Mouse (Mus musculus) spleen, postnatal 14 days (tissue): ENCODE measurements around the gene Hbp1.

Experiments used
- DNase-seq, 2 experiments: peaks; one replicate each; pipeline ENCODE4 v3.0.0; 2021 to 2022; ENCODE audit warnings: low spot score in 2 of 2

Gene Hbp1

DNA sequence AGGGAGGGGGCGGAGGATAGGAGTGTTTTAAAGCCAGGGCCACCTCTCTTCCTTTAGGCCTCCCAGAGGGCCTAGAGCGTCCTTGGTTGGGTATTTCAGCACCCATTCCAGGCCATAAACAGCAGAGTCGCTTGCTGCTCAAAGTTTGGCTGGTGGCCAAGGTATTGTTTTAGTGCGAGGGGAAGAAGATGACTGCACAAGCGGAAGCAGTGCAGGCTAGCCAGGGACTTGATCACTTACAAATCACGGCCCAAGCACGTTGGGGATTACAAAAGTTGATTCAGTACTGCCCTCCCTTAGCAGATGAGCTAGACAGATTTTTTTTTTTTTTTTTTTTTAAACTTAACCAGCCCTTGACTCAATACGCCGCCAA lies 310 bp upstream of the Hbp1 start:
- DNase-seq = no peak

DNA sequence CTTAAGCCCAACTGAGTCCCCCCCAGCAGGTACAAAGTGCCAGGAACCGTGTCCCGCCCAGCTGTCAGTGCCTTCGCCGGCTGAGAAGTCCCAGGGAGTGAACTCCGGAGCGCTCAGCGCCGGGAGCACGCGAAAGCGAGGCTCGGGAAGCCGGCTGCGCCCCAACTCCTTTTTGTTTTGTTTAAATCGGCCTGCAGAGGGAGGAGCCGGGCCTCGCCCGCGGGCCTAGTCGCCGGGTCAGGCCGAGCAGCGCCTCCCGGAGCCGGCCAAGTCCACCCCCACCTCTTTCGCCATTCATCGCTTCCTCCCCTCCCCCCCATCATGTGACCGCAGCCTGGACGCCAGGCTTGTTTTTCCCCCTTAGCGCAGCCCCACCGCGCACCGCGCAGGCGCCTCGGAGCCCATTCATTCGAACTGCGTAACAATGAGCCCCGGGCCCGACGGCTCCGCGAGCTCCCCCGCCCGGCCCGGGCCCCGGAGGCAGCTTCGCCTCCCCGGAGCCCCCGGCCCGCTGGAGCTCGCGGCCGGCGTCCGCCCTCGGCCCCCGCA lies 1.1 kb downstream of the Hbp1 start:
- DNase-seq = peak; percentile 65 to 73

DNA sequence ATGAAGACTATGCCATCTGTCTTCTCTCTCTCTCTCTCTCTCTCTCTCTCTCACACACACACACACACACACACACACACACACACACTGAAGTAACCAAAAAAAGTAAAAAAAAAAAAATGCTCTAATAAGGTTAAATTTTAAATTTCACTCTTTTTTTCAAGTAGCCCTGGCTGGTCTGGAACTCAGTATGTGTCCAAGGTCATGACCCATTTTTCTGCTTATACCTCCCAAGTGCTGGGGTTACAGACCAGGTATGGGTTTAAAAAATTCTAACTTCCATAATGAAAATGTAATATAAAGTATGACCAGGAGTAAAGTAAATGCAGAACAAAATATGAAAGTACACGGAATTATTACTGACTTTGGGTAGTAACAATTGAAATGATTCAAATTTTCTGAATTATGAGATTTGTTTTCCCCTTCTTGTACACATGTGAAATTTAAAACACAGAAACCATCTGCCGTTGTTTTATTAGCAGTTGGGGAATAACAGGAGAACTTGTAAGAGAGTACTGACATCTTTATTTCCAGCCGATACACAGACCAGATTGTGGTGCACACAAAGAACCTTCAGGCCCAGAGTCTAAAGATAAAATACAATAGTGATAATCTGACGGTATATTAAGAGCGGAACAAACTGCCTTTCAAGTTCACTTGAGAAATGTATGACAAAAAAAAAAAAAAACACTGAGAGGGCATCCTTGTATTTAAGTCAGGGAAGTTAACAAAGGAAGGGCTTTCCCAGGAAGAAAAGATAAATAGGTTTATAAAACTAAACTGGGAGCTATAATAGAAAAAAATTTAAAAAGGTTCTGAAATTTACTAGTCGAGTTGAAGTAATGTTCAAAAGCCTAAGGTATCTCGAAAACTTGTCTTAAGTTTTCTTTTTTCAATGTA lies 2.0 kb downstream of the Hbp1 start:
- DNase-seq = no peak

DNA sequence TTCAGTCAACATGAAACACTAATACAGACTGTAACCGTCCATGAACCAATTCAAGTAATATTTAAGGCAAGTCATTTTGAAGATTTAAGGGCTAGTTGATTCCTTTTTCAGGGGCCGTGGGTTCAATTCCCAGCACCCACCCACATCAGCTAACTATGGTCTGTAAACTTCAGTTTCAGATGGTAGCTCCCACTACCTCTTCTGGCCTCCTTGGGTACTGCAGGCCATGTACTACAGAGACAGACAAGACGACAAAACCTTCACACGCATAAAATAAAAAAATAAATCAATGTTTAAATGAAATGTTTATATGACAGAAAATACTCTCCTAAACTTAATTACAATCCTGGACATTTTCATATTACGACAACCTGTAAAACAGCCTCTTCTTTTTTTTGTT lies 2.9 kb downstream of the Hbp1 start:
- peak in 1 of 2 experiments; percentile 42 for DNase-seq

DNA sequence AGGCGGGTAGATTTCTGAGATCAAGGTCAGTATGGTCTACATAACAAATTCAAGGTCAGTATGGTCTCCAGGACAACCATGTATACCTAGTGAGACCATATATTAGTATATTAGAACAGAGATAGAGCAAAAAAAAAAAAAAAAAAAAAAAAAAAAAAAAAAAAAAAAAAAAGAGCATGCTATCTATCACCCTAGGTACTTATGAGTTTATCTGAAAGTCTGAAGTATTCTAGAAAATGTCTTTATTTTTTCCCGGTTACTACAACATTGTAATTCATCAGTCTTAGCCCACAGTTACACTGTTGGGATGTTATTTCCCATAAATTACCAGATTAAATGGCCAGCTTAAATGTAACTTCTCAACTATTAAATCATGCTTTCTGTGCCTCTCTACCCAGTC lies 5.9 kb downstream of the Hbp1 start:
- DNase-seq = no peak

DNA sequence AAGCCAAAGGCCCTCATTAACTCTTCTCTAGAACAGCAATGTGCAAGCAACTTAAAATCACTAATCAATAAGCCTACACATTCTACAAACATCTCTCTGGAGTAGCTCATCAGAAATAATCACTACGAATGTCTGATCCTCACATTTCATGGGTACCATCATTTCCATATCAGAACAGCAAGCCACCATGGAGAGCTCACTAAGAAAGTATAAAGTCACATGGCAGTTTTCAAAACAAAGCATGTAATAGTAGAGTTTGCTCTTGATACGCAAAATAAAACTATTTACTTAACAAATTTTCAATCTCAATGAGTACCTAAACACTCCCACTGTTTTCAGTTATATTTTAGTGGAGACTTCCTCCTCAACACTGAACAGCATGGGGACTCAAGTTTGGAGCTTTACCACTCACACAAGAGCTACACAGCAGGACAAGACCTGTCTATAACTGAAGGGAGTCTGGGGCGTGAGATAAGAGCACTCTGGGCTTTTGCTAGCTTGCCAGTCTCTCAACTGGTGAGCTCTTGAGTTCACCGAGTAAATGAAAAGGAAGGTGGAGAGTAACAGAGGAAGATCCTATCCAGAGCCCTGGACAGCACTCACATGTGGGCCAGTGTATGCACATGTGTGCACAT lies 7.2 kb downstream of the Hbp1 start:
- no peak for DNase-seq

DNA sequence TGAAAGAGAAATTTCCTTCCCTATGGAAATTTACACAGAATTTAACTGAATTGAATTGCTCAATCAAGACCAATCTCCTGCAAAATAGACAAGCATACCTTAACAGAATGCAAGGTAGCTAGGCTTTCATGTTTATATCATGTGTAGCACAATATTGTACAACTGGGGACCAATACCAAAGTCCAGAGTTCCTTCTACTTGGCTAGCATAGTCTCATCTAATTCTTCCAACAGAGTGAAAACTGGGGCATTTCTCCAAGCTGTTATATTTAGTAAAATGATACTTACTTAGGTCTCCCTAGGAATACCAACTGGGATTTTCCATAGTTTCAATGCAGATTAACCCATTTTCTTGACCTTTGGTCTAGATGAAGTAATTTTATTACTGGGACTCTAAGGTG lies 11.3 kb downstream of the Hbp1 start:
- no peak for DNase-seq

DNA sequence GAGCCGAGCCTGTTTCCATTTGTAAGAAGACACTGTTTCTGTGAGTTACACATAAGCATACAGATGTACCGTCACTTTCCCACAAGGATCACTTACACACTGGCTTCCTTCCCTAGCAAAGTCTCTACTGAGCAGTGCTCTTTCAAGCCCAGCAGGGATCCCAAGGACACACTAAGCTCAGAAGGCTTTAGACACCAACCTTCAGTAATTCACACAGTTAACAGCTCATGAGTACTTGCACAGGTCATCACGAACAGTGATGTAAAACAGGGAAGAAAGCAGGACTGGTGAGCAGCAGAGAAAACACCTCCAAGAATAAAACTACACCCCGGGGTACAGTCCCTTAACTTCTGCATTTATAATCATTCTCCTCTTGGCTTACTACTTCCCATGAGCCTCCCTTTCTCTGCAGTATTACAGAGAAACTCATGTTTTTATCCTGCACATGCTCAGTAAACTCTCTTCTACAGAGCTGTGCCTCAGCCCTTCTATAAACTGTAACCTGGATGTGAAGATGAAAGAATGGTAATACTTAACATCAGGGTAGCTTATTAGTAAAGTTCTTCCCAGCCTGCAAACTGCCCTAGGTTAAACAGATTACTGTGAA lies 11.8 kb downstream of the Hbp1 start:
- no peak for DNase-seq

DNA sequence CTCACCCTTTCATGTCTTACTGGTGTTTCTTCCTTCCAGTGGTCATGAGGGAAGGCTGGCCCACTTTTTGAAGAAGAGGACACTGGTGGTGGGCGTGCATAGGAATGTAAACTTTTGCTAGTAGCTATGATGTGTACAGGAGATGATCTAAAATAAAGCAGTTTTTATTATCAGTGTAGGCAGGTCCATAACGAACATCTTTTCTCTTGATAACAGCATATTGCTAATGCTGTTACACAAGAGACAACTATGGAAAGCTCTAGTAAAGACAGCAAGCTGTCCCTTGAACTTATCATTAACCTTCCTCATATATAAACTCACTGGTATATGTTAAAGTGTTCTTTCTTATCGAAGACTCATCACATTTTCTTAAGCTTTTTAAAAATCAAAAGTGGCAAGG lies 12.7 kb downstream of the Hbp1 start:
- no peak for DNase-seq

DNA sequence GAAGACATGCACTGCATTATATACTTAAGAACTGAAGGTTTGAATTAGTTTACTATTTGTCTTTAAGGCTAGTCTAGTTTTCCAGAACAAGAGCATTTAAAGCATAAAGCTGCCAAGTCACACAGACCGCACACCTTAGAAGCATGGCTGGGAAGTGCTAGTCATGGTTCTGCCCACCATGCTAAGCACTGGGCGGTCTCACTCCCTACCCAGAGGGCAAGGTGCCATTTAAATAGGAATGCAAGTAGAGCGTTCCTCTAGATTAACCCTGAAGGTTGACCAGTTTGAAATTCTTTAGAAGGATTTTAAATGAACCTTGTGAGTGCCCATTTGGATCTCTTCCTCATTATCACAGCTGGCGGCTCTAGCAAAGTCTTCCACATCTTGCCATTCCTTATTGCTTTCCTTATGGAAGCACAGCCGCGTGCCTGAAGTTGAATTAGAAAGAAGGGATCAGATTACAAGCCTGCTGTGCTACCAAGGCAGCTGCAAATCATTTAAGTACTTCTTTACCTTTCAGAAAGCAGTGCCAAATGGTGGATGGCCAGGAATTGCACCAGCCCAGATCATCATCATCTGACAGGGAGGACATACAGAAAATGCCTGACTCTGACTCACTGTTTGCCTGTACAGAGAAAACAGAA lies 13.6 kb downstream of the Hbp1 start:
- no peak for DNase-seq

DNA sequence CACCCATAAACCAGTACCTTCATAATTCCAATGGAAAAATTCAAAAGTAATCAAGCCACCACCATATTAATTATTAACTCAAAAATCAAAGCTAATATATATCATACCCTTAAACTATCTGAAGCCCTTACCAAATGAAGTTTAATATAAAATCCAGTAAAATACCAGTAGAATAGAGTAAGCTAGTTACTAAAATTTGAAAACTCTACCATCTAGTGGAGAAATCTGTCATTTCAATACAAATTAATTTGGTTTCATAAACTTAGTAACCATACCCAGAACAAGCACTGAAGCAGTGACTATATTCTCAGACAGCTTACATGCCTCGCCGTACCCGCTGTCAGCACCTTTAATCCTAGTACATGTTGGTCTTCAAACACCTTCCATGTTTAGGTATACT lies 18.5 kb downstream of the Hbp1 start:
- DNase-seq = no peak

DNA sequence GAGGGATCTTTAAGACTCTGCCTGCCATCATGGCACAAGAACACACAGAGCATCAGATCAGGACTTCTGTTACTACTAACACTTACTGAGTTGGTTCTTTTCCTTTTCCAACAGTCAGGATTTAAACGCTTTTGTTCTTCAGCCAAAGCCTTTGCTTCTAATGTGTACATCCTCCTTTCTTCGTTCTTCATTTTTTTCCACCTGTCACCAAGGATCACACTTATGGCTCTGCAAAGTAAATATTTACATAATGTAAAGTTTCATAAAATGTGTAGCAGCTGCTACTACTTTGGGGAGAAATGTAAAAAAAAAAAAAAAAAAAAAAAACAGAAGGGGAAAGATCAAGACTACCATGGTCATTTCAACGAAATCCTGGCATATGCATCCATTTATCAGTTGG lies 21.8 kb downstream of the Hbp1 start:
- DNase-seq = no peak

DNA sequence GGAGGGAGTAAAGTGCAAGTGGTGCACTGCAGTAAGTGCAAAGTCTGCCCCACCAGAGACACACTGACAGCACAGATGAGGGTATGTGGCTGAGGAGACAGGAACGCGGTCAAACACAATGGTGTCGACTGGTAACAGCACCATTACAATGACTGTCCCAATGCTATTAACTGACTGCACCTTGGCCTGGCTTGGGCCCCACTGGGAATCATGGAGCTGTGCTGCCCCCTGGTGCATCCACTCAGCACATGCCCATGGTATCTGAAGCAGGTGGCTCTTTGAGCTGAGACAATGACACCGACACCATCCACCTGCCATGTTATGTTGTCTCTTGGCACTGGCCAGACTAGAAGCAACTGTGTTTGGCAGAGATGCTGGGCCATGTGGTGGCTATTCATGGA lies 23.7 kb downstream of the Hbp1 start:
- DNase-seq = peak; percentile 30 to 49

DNA sequence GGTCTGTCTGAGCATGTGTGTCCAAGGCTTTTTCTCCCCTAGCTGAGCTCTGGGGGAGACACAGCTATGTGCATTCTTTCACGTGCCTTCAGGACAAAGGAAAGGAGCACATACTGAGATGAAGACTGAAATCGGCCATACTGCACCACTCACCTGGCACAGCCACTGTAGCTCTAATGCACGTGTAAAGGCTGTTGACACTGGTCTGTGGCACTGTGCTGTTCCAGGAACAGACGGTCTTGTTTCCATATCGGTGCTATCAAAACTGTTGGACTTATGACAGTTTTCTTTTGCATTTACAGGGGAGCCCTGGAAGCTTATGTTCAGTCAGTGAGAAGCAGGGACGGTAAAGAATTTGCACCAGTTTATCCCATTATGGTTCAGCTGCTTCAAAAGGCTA lies 25.0 kb downstream of the Hbp1 start:
- no peak for DNase-seq

DNA sequence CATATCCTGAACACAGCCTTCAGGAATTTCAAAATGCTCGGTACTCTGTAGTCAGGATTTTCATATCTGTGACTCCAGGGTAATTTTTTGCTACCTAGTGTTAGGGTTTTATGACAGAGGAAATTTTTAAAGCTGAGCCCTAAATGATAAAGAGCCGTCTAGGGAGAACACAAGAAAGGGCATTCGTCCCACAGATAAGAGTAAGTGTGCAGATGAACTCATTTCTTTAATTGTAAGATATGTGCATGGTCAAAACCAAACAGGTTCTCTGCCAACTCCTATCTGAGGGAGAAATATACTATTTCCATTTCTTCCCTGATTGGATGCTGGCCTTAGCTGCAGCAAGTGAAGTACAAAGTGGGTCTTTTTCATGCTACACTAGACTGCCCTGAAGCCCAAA lies 26.2 kb downstream of the Hbp1 start:
- DNase-seq = no peak

DNA sequence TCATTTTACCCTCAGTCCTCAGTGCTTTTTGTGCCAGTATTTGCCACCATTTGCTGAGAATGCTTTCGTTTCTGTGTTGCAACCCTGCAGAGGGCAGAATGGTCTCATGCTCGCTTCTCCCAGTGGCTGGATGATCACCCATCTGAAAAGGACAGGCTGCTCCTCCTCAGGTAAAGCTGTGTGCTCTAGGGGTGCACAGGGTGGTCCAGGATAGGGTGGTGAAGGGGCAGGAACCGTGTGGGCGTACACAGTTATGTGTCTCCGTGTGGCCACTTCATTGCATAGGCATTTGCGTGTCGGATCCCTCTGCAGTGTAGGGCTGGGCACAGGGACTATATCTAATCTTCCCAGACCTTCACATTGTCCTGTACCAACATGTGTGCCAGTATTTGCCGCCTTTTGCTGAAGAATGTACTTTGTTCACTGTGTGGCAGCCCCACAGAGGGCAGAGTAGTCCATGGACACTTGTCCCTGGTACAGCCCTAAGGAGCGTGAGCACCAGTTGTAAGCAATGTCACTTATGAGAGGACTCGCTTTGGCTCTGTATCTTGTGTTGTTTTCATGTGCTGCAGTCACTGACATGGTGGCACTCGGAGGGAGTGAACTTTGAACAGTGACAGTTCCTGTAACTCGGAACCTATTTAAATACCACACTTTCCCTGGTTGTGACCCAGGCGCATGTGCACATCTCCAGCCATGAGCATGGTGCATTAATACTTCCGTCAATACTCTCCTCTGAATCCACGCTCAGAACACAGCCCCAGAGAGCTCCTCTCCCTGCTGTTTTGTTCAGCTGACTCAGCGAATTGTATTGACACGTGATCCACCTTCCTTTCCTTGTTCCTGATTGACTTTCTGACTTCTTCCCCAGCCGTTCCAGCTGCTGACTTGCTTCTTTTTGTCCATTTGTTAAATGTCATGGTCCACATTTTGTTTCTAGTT lies 29.6 kb downstream of the Hbp1 start:
- no peak for DNase-seq

DNA sequence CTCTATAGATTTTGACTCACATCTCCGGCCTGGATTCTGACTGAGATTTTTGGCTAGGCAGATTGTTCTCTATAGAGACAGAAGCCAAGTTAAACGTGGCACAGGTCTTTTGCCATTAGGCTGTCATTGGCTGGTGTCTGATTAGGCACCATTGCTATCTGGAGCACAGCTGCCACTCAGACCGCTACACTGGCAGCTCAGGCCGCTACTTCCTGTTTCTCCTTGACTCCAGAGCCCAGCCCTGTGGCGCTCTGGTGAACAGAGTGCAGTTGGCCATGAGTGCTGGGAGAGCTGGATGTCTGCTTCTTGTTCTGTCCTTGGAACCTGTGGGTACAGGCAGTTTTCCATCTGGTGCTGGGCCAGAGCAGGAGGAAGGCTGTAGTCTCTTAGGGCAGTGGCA lies 33.1 kb downstream of the Hbp1 start:
- no peak for DNase-seq

DNA sequence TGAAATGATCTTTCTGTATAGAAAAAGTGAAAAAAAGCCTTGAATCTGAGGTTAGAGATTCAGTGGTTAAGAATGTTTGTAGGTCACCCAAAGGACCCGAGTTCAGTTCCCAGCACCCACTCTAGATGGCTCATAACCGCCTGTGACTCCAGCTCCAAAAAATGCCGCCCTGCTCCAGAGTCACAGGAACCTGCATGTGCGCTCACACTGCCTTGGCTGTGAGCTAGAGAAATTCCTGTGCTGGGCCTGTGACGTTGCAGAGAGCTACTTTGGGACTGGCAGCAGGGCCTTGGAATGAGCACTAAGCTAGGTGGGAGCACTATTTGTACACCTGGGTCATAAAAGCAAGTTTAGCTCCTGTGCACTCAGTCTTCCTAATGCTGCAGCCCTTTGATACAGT lies 33.6 kb downstream of the Hbp1 start:
- DNase-seq = no peak

DNA sequence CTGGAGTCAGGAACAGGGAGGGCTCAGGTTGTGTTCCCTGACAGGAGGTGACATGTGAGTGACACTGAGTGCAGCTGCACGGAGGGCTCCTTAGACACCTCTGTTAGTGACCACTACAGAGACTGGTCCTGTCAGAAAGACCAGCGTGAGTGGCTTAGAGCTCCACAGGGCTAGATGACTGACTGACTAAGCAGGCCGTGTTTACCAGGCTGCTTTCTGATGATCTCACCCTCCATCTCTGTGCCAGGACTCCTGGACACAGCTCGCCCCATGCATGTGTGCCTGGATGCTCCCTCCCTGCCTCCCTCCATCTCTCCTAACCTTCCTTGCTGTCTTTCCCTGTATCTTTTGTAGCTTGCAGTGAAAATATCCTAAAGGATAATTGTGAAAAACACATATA lies 36.7 kb downstream of the Hbp1 start:
- DNase-seq = no peak

DNA sequence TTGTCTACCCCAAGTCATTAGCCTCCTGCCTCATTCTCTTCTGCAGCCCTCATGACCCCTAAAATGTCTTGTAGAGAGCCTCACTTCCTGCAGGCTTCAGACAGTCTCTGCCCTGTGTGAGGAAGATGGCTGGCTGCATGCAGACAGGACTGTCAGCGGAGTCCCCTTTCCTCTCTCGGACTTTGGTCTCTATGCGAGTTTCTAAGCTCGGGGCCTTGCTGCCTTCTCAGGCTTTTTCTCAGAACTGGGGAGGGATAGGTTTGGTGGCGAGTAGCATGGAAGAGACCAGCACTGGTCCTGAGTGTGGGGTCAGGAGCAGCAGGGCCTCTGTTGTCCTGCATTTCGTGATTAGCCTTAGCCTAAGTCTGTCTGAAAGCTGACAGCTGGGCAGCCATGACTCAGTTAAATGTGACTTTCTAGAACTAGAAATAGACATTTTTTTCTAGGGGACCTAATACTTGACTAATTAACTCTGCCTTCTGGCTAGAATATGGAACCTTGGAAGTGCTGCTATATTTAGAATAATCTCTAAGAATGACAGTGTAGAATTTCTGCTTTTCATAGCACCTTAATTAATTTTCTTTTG lies 37.3 kb downstream of the Hbp1 start:
- no peak for DNase-seq

DNA sequence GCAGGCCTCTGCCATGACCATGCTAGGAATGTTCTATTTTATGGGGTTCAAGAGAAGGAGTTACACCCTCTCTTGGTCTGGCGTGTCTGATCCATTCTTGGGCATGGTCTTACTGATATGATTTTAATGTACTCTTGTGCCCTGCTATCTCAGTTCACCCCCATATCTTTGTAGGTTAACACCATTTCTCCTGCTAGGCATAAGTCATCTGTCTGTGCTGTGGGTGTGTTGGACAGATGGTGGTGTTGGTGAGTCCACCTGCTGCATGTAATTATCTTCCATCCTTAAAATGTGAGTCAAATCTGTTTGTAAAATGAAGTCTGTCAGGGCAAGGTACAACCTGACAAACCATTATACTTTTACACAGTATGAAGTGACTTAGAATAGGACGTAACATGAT lies 42.9 kb downstream of the Hbp1 start:
- DNase-seq = no peak
